Mouse (Mus musculus): Measurements from ENCODE around the gene Chdh.

DNA sequence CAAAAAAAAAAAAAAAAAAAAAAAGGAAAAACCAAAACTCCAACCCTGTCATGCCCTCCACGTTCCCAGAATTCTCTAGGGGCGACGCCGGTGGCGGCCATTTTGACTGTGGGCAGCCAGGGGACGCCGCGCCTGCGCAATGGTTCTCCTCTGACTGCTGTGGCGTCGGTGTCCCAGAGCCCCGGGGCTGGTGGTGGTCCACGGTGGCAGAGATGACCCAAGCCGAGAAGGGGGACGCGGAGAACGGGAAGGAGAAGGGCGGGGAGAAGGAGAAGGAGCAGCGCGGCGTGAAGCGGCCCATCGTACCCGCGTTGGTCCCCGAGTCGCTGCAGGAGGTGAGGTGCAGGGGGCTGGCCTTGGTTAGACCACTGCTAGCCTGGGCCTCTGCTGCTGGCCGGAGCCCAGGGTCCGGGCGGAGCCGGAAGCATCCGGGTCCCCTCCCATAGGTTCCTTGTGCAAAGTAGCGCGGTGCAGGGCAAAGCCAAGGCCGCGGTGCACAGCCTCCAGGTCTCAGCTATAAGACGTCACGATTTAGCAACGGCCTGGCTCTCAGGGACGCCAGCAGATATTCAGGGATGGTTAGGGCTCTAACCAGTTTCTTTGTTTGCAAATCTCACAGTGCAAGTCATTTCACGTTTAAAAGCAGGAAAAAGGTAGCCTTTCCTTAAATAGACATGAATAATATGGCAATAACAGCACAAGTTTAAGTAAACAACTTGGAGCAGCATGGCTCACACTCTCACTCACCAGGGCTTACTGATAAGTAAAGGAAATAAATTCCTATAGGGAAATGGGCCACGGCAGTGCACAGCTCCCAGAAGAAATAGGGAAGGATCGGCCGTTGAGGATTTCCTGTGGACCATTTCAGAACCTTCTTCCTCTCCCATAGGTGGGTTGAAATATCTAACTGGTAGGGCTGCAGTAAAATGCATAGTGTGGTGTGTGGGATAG lies 30.3 kb upstream of the Chdh start, which contains the start of gene Actr8:
- peak; percentile 86 for TF ChIP-seq POLR2A (IDR thresholded peaks at IDR 0.05; ENCODE audit: low read depth, low read length)
- TF ChIP-seq CTCF (conservative IDR thresholded peaks at IDR 0.05 in 1 of 2, IDR thresholded peaks at IDR 0.05 in 1 of 2; ENCODE audit: low read depth in 2 of 2, low read length in 2 of 2), result no peak
- no peak for TF ChIP-seq ZKSCAN1 (IDR thresholded peaks at IDR 0.05; ENCODE audit: borderline replicate concordance, low read depth, low read length)
- TF ChIP-seq TCF12 (IDR thresholded peaks at IDR 0.05; ENCODE audit: low read depth, low read length), result peak; percentile 64; the same call in 1 of the 2 replicates
- TF ChIP-seq CHD2 (IDR thresholded peaks at IDR 0.05; ENCODE audit: low read length), result peak; percentile 46; the same call in 1 of the 2 replicates

Data from CH12.LX (cell line).